Mouse (Mus musculus) MEL (cell line): ENCODE results near the gene Atp6v1g1. TPM values are rescaled to one million over a fixed set of nuclear protein-coding genes. Genes with fewer than 3 reads are reported as not detected.

Experiments
- DNase-seq: peaks from one replicate; pipeline ENCODE4 v3.0.0; 2011; ENCODE audit warnings: low read depth, low spot score
- H3K27ac ChIP-seq: 2 replicates; pipeline ENCODE4 v1.5.1; 2012; ENCODE audit warnings: low read depth, mild to moderate bottlenecking, control low read depth, low read length, moderate library complexity; ENCODE audit not compliant: control insufficient read depth
- H3K27me3 ChIP-seq, 2 experiments: fragments of 150-350 bp in 1 of 2; sonication (generic) in 1 of 2; 2 replicates each; pipeline ENCODE4 v1.6.1; 2012; ENCODE audit warnings: low read length in 2 of 2, mild to moderate bottlenecking in 2 of 2, improper control_type of control experiment in 1 of 2, moderate library complexity in 1 of 2; ENCODE audit not compliant: insufficient read depth in 2 of 2, control insufficient read depth in 1 of 2
- H3K36me3 ChIP-seq, 2 experiments: 2 replicates each; pipeline ENCODE4 v1.6.1; 2012 to 2014; ENCODE audit warnings: low read length in 2 of 2, improper control_type of control experiment in 1 of 2, inconsistent platforms in 1 of 2, mild to moderate bottlenecking in 1 of 2; ENCODE audit not compliant: insufficient read depth in 2 of 2, control insufficient read depth in 1 of 2
- H3K4me1 ChIP-seq, 2 experiments: fragments of 150-350 bp in 1 of 2; sonication (generic) in 1 of 2; 2 replicates each; pipeline ENCODE4 v1.6.1; 2012; ENCODE audit warnings: low read length in 2 of 2, improper control_type of control experiment in 1 of 2, mild to moderate bottlenecking in 1 of 2; ENCODE audit not compliant: insufficient read depth in 2 of 2, control insufficient read depth in 1 of 2
- H3K4me3 ChIP-seq, 2 experiments: fragments of 150-350 bp in 1 of 2; sonication (generic) in 1 of 2; 2 replicates each; pipeline ENCODE4 v1.5.1; 2012; ENCODE audit warnings: low read depth in 2 of 2, low read length in 2 of 2, mild to moderate bottlenecking in 2 of 2, moderate library complexity in 2 of 2, control low read depth in 1 of 2, improper control_type of control experiment in 1 of 2; ENCODE audit not compliant: control insufficient read depth in 1 of 2, insufficient read depth in 1 of 2
- H3K79me2 ChIP-seq: 2 replicates; pipeline ENCODE4 v1.6.1; 2012; ENCODE audit warnings: mild to moderate bottlenecking, low read length, moderate library complexity; ENCODE audit not compliant: control insufficient read depth, poor library complexity, insufficient read depth
- H3K9ac ChIP-seq: 2 replicates; pipeline ENCODE4 v1.6.1; 2012; ENCODE audit warnings: low read depth, mild to moderate bottlenecking, control low read depth, low read length, moderate library complexity; ENCODE audit not compliant: control insufficient read depth, poor library complexity, severe bottlenecking
- H3K9me3 ChIP-seq: fragments of 150-350 bp; sonication (generic); replicated peaks from 2 replicates; pipeline ENCODE4 v1.6.1; 2012; ENCODE audit warnings: mild to moderate bottlenecking, low read length, improper control_type of control experiment, moderate library complexity; ENCODE audit not compliant: insufficient read depth
- BHLHE40 ChIP-seq: IDR thresholded peaks from 2 replicates; pipeline ENCODE4 v1.6.1; 2012; ENCODE audit warnings: low read depth, mild to moderate bottlenecking, inconsistent platforms, low read length, improper control_type of control experiment, borderline replicate concordance
- CTCF ChIP-seq, 3 experiments: IDR thresholded peaks in 2 of 3; conservative IDR thresholded peaks in 1 of 3; 2 replicates each; pipeline ENCODE4 v1.5.1; 2011 to 2012; ENCODE audit warnings: low read length in 3 of 3, low read depth in 2 of 3, mild to moderate bottlenecking in 2 of 3, improper control_type of control experiment in 1 of 3, inconsistent platforms in 1 of 3, mixed read lengths in 1 of 3, moderate library complexity in 1 of 3; ENCODE audit not compliant: control insufficient read depth in 1 of 3, insufficient read depth in 1 of 3, poor library complexity in 1 of 3, severe bottlenecking in 1 of 3
- E2F4 ChIP-seq: IDR thresholded peaks from 2 replicates; pipeline ENCODE4 v1.6.1; 2011; ENCODE audit warnings: low read depth, low read length, improper control_type of control experiment, borderline replicate concordance
- GABPA ChIP-seq: IDR thresholded peaks from 2 replicates; pipeline ENCODE4 v1.6.1; 2012; ENCODE audit warnings: low read depth, mild to moderate bottlenecking, inconsistent platforms, low read length, improper control_type of control experiment, moderate library complexity
- GATA1 ChIP-seq: IDR thresholded peaks from 2 replicates; pipeline ENCODE4 v1.6.1; 2011; ENCODE audit warnings: low read depth, low read length, improper control_type of control experiment
- HCFC1 ChIP-seq: IDR thresholded peaks from 2 replicates; pipeline ENCODE4 v1.6.1; 2012; ENCODE audit warnings: low read depth, mild to moderate bottlenecking, inconsistent platforms, low read length, improper control_type of control experiment, moderate library complexity
- JUND ChIP-seq: IDR thresholded peaks from 2 replicates; pipeline ENCODE4 v1.6.1; 2011; ENCODE audit warnings: low read depth, mild to moderate bottlenecking, improper control_type of control experiment, low read length
- KAT2A ChIP-seq: conservative IDR thresholded peaks from 2 replicates; pipeline ENCODE4 v1.6.1; 2012; ENCODE audit warnings: low read depth, low read length, improper control_type of control experiment, inconsistent platforms
- MAFK ChIP-seq: IDR thresholded peaks from 2 replicates; pipeline ENCODE4 v1.6.1; 2011; ENCODE audit warnings: low read depth, mild to moderate bottlenecking, low read length, improper control_type of control experiment, borderline replicate concordance
- MAX ChIP-seq: IDR thresholded peaks from 2 replicates; pipeline ENCODE4 v1.6.1; 2011; ENCODE audit warnings: low read length, improper control_type of control experiment
- MAZ ChIP-seq: IDR thresholded peaks from 2 replicates; pipeline ENCODE4 v1.6.1; 2012; ENCODE audit warnings: low read depth, mild to moderate bottlenecking, inconsistent platforms, low read length, improper control_type of control experiment
- MXI1 ChIP-seq: IDR thresholded peaks from 2 replicates; pipeline ENCODE4 v1.6.1; 2011; ENCODE audit warnings: mild to moderate bottlenecking, low read depth, low read length, improper control_type of control experiment
- MYB ChIP-seq: IDR thresholded peaks from 2 replicates; pipeline ENCODE4 v1.6.1; 2011; ENCODE audit warnings: mild to moderate bottlenecking, low read depth, low read length, improper control_type of control experiment
- NELFE ChIP-seq: IDR thresholded peaks from 2 replicates; pipeline ENCODE4 v1.6.1; 2011; ENCODE audit warnings: low read depth, low read length, improper control_type of control experiment
- SMC3 ChIP-seq: IDR thresholded peaks from 2 replicates; pipeline ENCODE4 v1.6.1; 2011; ENCODE audit warnings: low read depth, low read length, improper control_type of control experiment
- TAL1 ChIP-seq: IDR thresholded peaks from 2 replicates; pipeline ENCODE4 v1.6.1; 2012; ENCODE audit warnings: mild to moderate bottlenecking, inconsistent platforms, low read length, moderate library complexity, mixed read lengths
- TCF12 ChIP-seq: IDR thresholded peaks from 2 replicates; pipeline ENCODE4 v1.6.1; 2014; ENCODE audit warnings: low read depth, mild to moderate bottlenecking, inconsistent platforms, low read length, improper control_type of control experiment, moderate library complexity
- UBTF ChIP-seq: IDR thresholded peaks from 2 replicates; pipeline ENCODE4 v1.6.1; 2012; ENCODE audit warnings: low read depth, mild to moderate bottlenecking, inconsistent platforms, low read length, improper control_type of control experiment, moderate library complexity, borderline replicate concordance; ENCODE audit not compliant: insufficient read depth
- ZC3H11A ChIP-seq: IDR thresholded peaks from 2 replicates; pipeline ENCODE4 v1.6.1; 2012; ENCODE audit warnings: low read depth, mild to moderate bottlenecking, inconsistent platforms, low read length, improper control_type of control experiment
- polyA plus RNA-seq, 2 experiments: library from polyadenylated mRNA; stranded (reverse) in 1 of 2; unstranded in 1 of 2; fragments of >175 nt in 1 of 2; fragments of >200 nt in 1 of 2; gene quantifications; 2 replicates each; pipeline versions ENCODE4 v1.2.1 to v1.2.4; 2012; ENCODE audit warnings: low replicate concordance in 2 of 2, low read depth in 1 of 2; ENCODE audit not compliant: insufficient read length in 2 of 2, insufficient read depth in 1 of 2, missing spikeins in 1 of 2
- total RNA-seq: library from RNA; depleted of rRNA; stranded (reverse); fragments of 300-350 nt; gene quantifications from 2 replicates; pipeline ENCODE4 v1.2.3, GENCODE M21; 2012

Atp6v1g1 gene
- total and polyA plus RNA-seq, 3 experiments: 122 to 164 TPM; not detected in 1

DNA sequence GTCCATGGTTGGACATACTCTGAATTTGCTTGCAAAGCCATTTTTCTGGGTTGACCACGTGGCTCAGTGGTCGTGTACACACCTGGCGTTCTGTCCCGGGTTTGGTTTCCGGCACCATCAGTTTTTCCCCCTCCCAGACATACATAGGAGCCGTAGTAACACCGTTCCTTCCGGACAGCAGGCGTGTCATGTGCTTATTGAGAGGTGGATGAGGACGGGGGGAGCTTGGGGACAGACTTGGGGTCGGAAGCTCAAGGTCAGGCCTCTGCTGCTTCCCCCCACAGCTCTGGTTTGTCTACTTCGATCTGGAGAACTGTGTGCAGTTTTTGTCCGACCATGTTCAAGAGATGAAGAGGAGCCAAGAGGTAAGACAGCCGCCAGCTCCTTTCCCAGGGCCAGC is 35.1 kb downstream of the Atp6v1g1 start:
- Histone ChIP-seq H3K79me2 (no peaks in the 10 kb centered on the region), H3K9ac (no peak overlapping the region), H3K4me1 (no peaks in the 10 kb centered on the region), H3K36me3 (no peaks in the 10 kb centered on the region), H3K27me3 (no peaks in the 10 kb centered on the region), H3K9me3 (no peaks in the 10 kb centered on the region), H3K4me3 (no peak overlapping the region), H3K27ac (no peak overlapping the region)
- DNase-seq: no peak
- no peak for TF ChIP-seq BHLHE40
- TF ChIP-seq MYB: no peak

DNA sequence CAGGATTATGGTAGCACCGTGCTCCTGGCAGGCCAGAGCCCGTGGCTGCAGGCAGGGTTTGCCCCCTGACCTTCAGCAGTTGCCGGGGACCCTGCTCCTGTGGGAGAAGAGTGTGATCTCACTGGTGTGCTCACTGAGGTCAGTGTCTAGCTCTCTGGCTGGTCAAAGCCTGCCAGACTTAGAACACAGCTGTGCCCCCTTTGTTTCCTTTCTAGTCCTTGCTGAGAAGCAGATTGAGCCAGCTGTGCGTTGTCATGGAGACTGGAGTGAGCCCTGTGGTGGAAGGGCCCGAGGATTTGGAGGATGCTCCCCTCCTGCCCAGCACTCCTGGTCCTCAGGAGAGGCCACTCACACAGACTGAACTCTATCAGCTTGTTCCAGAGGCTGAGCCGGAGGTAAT is 35.5 kb downstream of the Atp6v1g1 start:
- Histone ChIP-seq H3K4me3 (no peak overlapping the region), H3K9me3 (no peaks in the 10 kb centered on the region), H3K79me2 (no peaks in the 10 kb centered on the region), H3K27me3 (no peaks in the 10 kb centered on the region), H3K27ac (no peak overlapping the region), H3K4me1 (no peaks in the 10 kb centered on the region), H3K36me3 (no peaks in the 10 kb centered on the region), H3K9ac (no peak overlapping the region)
- no peak for TF ChIP-seq MAFK
- TF ChIP-seq TAL1: no peak
- no peak for TF ChIP-seq E2F4
- TF ChIP-seq GATA1: no peak
- no peak for TF ChIP-seq MAX
- TF ChIP-seq ZC3H11A: no peak
- DNase-seq: no peak

DNA sequence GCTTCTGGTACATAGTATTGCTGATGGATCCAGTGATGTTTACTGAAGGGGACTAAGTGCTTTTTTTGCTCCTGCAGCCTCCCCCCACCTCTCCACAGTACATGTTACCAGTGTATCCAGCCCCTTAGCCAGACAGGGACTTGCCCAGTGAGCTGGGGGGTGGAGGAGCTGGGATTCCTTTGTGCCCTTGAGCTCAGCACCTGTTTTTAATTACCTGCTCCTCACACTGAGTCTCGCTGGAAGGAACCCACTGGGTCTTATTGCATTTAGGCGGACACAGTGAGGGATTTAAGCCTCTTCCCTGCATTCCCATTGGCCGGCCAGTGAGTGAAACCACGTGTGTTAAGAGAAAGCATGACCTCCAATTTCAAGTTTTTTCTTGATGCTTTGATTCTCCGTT is 38.0 kb downstream of the Atp6v1g1 start:
- H3K36me3 ChIP-seq: no peaks in the 10 kb centered on the region
- no peaks in the 10 kb centered on the region for H3K9me3 ChIP-seq
- DNase-seq: no peak
- TF ChIP-seq TAL1 (no peak), HCFC1 (no peak), MAFK (no peak), GABPA (no peak), NELFE (no peak), MXI1 (no peak), JUND (no peak), CTCF (IDR thresholded peaks at IDR 0.05 in 2 of 3, conservative IDR thresholded peaks at IDR 0.05 in 1 of 3; ENCODE audit: control insufficient read depth in 1 of 3, insufficient read depth in 1 of 3, low read depth in 2 of 3, low read length in 3 of 3, poor library complexity in 1 of 3, severe bottlenecking in 1 of 3) (no peak), TCF12 (no peak), UBTF (no peak), SMC3 (no peak), KAT2A (no peak), MAZ (no peak), GATA1 (no peak)
- H3K27ac ChIP-seq: no peak overlapping the region
- H3K4me3 ChIP-seq: no peak overlapping the region
- H3K4me1 ChIP-seq: no peaks in the 10 kb centered on the region
- no peaks in the 10 kb centered on the region for H3K79me2 ChIP-seq
- H3K9ac ChIP-seq: no peak overlapping the region
- no peaks in the 10 kb centered on the region for H3K27me3 ChIP-seq
